Mouse (Mus musculus): ENCODE measurements at regions not wholly inside any gene's neighbourhood (a gene's known extent, or its start where the extent isn't known, plus 50 kb on each side); places are given as distances from the start of the nearest gene placed in this dataset.
"Not testable (repeated sequence)": the region's sequence is repeated elsewhere in the genome, so short reads cannot be mapped to it uniquely, and the experiment has no call there.

DNA sequence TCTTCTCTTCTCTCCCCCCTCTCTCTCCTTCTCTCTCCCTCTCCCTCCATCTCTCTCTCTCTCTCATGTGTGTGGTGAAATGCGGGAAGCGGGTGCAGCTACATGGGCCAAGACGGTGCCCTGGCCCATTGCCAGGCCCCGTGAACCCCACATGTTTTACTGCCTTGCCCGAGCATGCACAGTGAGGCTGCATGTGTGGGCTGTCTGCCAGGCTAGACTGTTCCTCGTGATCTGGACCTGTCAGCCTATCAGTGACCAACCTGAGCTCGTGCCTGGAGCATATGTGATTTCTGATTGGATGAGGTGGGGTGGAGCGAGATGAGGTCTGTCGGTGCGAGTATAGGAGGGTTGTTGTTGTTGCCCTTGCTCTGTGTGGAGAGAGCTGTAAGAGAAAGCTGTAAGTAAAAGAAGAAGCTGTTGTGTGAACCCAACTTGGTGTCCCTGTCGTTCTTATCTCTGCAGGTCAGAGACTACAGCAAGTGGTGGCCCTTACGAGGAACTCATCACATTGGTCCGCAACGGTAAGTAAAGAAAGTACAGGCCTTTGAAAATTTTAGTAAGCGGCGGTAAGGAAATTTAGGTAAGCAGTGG, 333.8 kb upstream of the Htr2a start:
- DNase-seq (ENCODE audit: low read depth, low spot score) = no peak
- Histone ChIP-seq H3K27me3 (ENCODE audit: control insufficient read depth, insufficient read depth, low read length, poor library complexity, severe bottlenecking) (no peaks in the 10 kb centered on the region), H3K36me3 (ENCODE audit: control insufficient read depth, insufficient read depth, low read length, poor library complexity, severe bottlenecking) (no peaks in the 10 kb centered on the region)

DNA sequence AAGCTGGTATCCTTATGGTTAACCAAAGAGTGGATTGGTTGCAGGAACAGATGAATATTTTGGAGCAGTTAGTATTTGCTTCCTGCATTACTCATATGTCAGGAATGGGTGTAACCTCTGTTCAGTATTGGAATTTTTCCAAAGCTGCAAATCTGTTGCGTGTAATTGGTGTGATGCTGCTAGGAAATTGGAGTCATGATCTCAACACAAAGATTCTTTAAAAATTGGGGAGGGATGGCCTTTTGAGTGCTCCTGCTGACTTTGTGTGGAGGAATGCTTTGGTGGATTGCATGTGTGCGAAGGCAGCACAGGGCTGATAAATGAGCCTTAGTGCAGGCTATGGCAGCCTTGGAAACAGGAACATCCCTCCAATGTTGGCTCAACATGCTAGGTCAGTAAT, 331.2 kb upstream of the Htr2a start:
- not testable (repeated sequence) for H3K27me3 ChIP-seq (ENCODE audit: control insufficient read depth, insufficient read depth, low read length, poor library complexity, severe bottlenecking); H3K36me3 ChIP-seq (ENCODE audit: control insufficient read depth, insufficient read depth, low read length, poor library complexity, severe bottlenecking); DNase-seq (ENCODE audit: low read depth, low spot score)

DNA sequence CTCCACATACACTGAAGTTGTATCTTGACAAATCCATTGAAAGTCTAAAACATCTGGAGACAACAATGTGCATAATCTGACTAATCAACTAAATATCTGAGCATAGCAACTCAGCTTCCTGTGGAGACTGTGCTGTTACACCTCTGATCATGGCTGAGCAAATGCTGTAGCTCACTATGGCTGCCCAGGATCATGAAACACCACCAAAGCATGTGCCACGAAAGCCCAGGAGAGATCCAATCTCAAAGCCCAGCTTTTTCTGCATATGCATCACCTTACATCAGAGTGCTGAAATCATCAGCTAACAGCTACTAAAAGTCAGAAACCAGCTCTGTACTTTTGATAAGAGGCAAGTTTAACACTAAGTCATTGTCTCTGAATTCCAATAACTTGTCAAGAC, 313.3 kb upstream of the Htr2a start:
- no peaks in the 10 kb centered on the region for H3K36me3 ChIP-seq (ENCODE audit: control insufficient read depth, insufficient read depth, low read length, poor library complexity, severe bottlenecking)
- no peak for DNase-seq (ENCODE audit: low read depth, low spot score)
- H3K27me3 ChIP-seq (ENCODE audit: control insufficient read depth, insufficient read depth, low read length, poor library complexity, severe bottlenecking) = no peaks in the 10 kb centered on the region

DNA sequence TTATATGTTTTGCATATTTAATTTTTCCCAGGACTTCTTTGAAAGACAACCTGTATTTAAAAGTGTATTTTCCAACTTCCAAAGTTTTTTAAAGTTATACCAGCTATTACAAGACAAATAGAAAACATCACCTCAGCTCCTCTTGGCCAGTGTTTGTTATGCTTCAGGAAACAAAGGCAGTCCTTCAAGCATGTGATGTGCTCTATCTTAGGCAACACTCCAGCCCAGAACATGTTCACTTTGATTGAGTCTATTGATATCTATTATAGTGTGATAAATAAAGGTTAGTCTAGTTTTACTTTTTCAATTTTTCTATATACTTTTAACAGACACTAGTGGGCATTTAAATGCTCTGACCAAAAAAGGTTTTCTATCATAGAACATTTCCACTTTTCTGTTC, 289.9 kb upstream of the Htr2a start:
- no peak for DNase-seq (ENCODE audit: low read depth, low spot score)
- Histone ChIP-seq H3K27me3 (ENCODE audit: control insufficient read depth, insufficient read depth, low read length, poor library complexity, severe bottlenecking) (no peaks in the 10 kb centered on the region), H3K36me3 (ENCODE audit: control insufficient read depth, insufficient read depth, low read length, poor library complexity, severe bottlenecking) (no peaks in the 10 kb centered on the region)

- no peak for DNase-seq (ENCODE audit: low read depth, low spot score)
- H3K27me3 ChIP-seq (ENCODE audit: control insufficient read depth, insufficient read depth, low read length, poor library complexity, severe bottlenecking) = no peaks in the 10 kb centered on the region
- H3K36me3 ChIP-seq (ENCODE audit: control insufficient read depth, insufficient read depth, low read length, poor library complexity, severe bottlenecking) = no peaks in the 10 kb centered on the region
Observed at GRCm38 (mm10) chr14:74352286-74352685, 288.4 kb upstream of the Htr2a start.

DNA sequence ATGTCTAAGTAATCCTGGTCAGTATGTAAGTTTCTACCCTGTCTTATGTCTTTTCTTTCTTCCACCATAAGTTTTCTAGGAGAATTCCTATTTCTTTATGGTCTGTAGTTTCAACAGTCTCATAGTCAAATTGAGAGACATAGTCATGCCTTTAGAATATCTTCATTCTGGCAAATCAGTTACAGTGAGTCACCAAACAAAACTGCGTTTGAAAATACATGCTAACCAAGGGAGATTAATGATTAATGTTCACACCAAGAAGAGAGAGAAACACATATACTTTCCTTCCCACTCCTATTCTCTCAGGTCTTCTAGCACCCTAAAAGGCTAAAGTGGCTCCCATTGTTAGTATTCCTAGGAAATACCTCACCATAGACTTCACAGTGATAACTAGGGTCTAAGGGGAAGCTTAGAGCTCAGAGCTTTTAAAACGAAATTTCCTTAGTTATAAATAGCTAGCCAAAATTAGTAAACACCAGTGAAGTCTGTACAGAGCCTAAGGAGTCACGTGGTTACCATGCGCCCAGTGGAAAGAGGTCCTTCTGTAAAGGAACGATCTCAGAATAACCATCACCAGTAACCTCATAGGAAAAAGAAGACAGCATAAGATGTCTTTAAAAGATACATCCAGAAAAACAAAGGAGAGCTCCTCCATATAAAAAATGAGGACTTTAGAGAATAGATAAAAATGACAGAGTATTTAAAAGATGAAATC, 281.8 kb upstream of the Htr2a start:
- H3K27me3 ChIP-seq (ENCODE audit: control insufficient read depth, insufficient read depth, low read length, poor library complexity, severe bottlenecking) = no peaks in the 10 kb centered on the region
- H3K36me3 ChIP-seq (ENCODE audit: control insufficient read depth, insufficient read depth, low read length, poor library complexity, severe bottlenecking) = no peaks in the 10 kb centered on the region
- no peak for DNase-seq (ENCODE audit: low read depth, low spot score)

DNA sequence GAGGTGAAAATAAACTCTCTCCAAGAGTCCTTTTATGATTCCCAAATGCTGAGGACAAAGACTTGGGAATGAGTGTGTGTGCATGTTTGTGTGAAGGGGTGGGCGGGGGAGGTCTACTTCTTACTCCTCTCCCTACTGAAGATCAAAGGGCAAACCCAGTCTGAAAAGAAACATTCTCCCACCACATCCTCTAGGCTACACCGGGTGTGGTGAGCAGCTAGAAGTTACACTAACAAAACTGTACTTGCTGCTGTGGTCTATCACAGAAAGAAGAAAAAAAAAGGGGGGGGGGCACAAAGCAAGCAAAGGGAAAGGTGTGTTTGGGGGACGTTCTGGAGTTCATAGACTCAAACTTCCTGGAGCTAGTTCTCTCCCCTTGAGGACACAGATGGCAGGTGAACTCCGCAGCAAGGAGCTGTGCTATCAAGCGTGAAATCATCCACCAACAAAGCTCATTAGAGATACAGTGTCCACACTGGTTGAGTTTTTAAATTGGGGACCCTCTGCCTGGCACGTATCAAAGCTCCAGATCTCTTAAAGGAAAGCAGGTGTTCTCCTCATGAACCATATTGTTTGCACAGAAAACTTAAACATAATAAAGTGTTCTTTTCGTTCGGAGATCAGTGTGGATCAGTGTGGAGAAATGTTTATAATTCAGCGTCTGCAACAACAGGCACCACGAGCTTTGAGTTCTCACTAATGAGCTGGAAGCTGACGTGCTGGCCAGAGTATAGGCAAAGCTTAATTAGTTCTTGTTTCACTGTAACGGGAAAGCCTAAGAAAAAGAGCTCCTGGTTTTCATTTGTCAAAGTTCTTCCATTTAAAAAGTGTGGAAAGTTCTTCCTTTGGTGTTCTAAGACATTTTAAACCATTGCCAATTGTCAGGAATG, 280.7 kb upstream of the Htr2a start:
- Histone ChIP-seq H3K27me3 (ENCODE audit: control insufficient read depth, insufficient read depth, low read length, poor library complexity, severe bottlenecking) (no peaks in the 10 kb centered on the region), H3K36me3 (ENCODE audit: control insufficient read depth, insufficient read depth, low read length, poor library complexity, severe bottlenecking) (no peaks in the 10 kb centered on the region)
- DNase-seq (ENCODE audit: low read depth, low spot score) = no peak

DNA sequence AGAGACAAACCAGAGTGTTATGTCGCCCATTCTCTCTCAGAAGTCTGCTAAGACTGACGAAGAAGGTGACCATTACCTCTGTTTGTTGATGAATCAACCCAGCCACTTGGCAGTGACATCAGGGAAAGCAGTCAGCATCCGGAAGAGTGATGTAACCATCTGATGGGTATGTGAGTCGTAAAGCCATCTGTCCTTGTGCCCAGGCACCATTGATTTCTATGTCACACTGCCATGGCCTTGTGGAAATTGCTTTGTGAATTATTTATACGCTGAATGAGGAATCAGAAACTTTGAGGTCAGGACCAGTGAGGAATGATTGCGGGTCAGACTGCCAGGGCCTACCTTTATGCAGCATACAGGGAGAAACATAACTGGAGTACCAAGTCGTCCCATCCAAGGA, 256.2 kb upstream of the Htr2a start:
- Histone ChIP-seq H3K36me3 (ENCODE audit: control insufficient read depth, insufficient read depth, low read length, poor library complexity, severe bottlenecking) (no peaks in the 10 kb centered on the region), H3K27me3 (ENCODE audit: control insufficient read depth, insufficient read depth, low read length, poor library complexity, severe bottlenecking) (no peaks in the 10 kb centered on the region)
- DNase-seq (ENCODE audit: low read depth, low spot score) = no peak

GRCm38 (mm10) chr14:74392419-74392818, 248.2 kb upstream of the Htr2a start:
- DNase-seq (ENCODE audit: low read depth, low spot score) = no peak
- no peaks in the 10 kb centered on the region for H3K27me3 ChIP-seq (ENCODE audit: control insufficient read depth, insufficient read depth, low read length, poor library complexity, severe bottlenecking)
- H3K36me3 ChIP-seq (ENCODE audit: control insufficient read depth, insufficient read depth, low read length, poor library complexity, severe bottlenecking) = no peaks in the 10 kb centered on the region

- Histone ChIP-seq H3K27me3 (ENCODE audit: control insufficient read depth, insufficient read depth, low read length, poor library complexity, severe bottlenecking) (no peaks in the 10 kb centered on the region), H3K36me3 (ENCODE audit: control insufficient read depth, insufficient read depth, low read length, poor library complexity, severe bottlenecking) (no peaks in the 10 kb centered on the region)
- no peak for DNase-seq (ENCODE audit: low read depth, low spot score)
Observed at GRCm38 (mm10) chr14:74397202-74397601, 243.4 kb upstream of the Htr2a start.

GRCm38 (mm10) chr14:74409441-74409840, 231.2 kb upstream of the Htr2a start:
- H3K36me3 ChIP-seq (ENCODE audit: control insufficient read depth, insufficient read depth, low read length, poor library complexity, severe bottlenecking) = no peaks in the 10 kb centered on the region
- no peaks in the 10 kb centered on the region for H3K27me3 ChIP-seq (ENCODE audit: control insufficient read depth, insufficient read depth, low read length, poor library complexity, severe bottlenecking)
- no peak for DNase-seq (ENCODE audit: low read depth, low spot score)

DNA sequence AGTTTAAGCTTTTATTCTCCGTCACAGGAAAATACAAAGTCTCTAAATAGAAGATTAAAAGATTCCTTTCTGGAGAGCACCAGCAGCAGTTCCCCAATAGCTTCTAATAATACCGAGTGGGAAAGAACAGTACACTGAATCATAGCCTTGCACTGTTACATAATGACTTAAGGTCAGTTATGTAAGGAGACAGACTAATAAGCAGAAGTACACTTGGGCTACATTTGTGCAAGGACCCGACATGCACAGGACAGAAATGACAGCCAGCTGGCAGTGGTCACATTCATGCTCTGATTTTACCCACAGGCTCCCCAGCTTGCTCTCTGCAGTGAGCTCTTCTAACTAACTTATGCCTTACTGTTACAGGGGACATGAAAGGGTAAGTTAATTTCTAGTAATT, 212.4 kb upstream of the Htr2a start:
- Histone ChIP-seq H3K27me3 (ENCODE audit: control insufficient read depth, insufficient read depth, low read length, poor library complexity, severe bottlenecking) (no peaks in the 10 kb centered on the region), H3K36me3 (ENCODE audit: control insufficient read depth, insufficient read depth, low read length, poor library complexity, severe bottlenecking) (no peaks in the 10 kb centered on the region)
- no peak for DNase-seq (ENCODE audit: low read depth, low spot score)

DNA sequence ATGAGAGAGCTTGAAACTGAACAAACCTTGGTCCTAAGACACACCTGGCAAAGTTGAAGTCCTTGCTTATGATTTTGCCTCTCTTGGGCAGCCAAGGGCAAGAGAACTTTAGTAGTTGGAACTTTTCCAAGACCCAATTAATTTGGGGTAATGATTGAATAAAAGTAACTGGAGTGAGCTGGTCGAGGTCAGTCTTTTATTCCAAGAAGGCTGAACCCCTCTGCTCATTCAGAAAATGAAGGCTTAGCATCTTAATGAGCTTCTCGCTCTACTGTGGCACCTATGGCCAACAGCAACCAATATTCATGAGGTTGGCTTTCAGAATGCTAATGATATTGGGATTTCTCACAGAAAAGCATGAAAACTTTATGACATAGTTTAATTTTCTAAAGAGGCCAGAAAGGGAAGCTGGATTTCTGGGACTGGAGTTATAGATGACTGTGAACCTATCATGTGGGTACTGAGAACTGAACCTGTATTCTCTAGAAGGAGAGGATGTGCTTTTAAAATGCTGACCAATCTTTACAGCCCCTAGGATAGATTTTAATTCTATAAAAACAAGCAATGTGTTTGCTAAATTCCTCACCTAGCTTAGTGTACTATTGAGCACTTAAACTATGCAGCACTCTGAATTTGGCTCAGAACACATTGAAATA, 176.5 kb upstream of the Htr2a start:
- no peaks in the 10 kb centered on the region for H3K36me3 ChIP-seq (ENCODE audit: control insufficient read depth, insufficient read depth, low read length, poor library complexity, severe bottlenecking)
- no peaks in the 10 kb centered on the region for H3K27me3 ChIP-seq (ENCODE audit: control insufficient read depth, insufficient read depth, low read length, poor library complexity, severe bottlenecking)

DNA sequence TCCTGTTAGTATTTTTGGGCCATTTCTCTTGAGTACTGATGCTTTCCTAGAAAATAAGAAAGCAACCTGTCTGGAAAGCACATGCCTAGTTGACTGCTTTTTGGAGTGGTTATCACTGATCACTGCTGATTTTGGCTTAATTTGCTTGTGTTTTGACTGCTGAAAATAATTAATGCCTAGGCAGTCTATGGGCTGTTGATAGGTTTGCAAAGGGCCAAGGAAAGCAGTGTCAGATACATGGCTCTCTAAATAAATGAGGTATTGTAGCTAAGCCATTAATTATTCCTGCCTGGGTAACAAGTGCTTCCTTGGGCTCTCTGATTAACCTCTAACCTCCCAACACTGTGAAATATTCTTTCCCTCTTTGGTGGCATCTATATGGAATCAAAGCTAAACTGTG, 145.1 kb upstream of the Htr2a start:
- DNase-seq (ENCODE audit: low read depth, low spot score) = no peak
- Histone ChIP-seq H3K27me3 (ENCODE audit: control insufficient read depth, insufficient read depth, low read length, poor library complexity, severe bottlenecking) (no peaks in the 10 kb centered on the region), H3K36me3 (ENCODE audit: control insufficient read depth, insufficient read depth, low read length, poor library complexity, severe bottlenecking) (no peaks in the 10 kb centered on the region)

More for the DNA sequence above, 176.5 kb upstream of the Htr2a start:
- DNase-seq (ENCODE audit: low read depth, low spot score) = no peak

- Histone ChIP-seq H3K36me3 (ENCODE audit: control insufficient read depth, insufficient read depth, low read length, poor library complexity, severe bottlenecking) (no peaks in the 10 kb centered on the region), H3K27me3 (ENCODE audit: control insufficient read depth, insufficient read depth, low read length, poor library complexity, severe bottlenecking) (no peaks in the 10 kb centered on the region)
- DNase-seq (ENCODE audit: low read depth, low spot score) = no peak
Observed at GRCm38 (mm10) chr14:74511521-74511920, 129.1 kb upstream of the Htr2a start.

All from splenic B cell, adult 2 months (primary cell).